In the genomic region with DNA sequence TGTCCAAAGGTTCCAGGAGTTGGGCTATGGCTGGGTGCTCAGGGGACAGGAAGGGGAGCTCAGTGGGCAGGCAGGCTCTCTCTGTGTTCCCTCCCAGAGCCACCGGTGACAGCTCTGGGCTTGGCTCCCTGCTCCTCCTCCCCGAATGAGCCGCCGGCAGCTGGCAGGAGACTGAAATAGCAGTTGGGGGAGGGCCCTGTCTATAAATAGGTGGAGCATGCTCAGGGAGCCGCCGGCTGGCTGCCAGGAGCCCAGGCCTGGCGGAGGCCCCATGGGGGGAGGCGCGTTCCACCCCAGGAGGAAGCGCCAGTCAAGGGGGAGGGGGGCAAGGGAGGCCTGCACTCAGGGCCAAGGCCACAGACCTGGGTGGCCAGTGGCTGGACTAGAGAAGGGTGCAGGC, we compare ENCODE assay signal across 8 mouse cellular contexts. TPM values are rescaled to one million over a fixed set of nuclear protein-coding genes. Genes with fewer than 3 reads are reported as not detected.
DNase-seq lines count a peak whose midpoint lies in the region; ATAC-seq and TF ChIP-seq lines count a peak whose summit lies in the region.

No protein-coding gene starts in this region.

- no peaks in the 10 kb centered on the region for H3K9me3 ChIP-seq in hindbrain, postnatal 0 days (ENCODE audit: low read length)

- ATAC-seq in common myeloid progenitor, adult 5-6 weeks (replicated peaks; ENCODE audit: low read depth, poor library complexity, severe bottlenecking): peak; percentile 85
- ATAC-seq in hindbrain, postnatal 0 days: peak; percentile 84

- TF ChIP-seq CTCF in gastrocnemius, adult 2 months (IDR thresholded peaks at IDR 0.05): no peak
- no peak for TF ChIP-seq CTCF in hindbrain, postnatal 0 days (IDR thresholded peaks at IDR 0.05; ENCODE audit: low read depth)
- TF ChIP-seq CTCF in left cerebral cortex, adult 2 months (IDR thresholded peaks at IDR 0.05): no peak

- peak overlapping the region; percentile 98 for H3K27ac ChIP-seq in gastrocnemius, adult 2 months
- peak overlapping the region; percentile 52; the same call in 1 of the 2 replicates for H3K27ac ChIP-seq in hindbrain, postnatal 0 days
- H3K27ac ChIP-seq in left cerebral cortex, adult 2 months: peak overlapping the region; percentile 92
- H3K27ac ChIP-seq in macrophage: peak overlapping the region; percentile 80

- peak overlapping the region; percentile 80 for H3K4me3 ChIP-seq in gastrocnemius, adult 2 months
- peak overlapping the region; percentile 24 for H3K4me3 ChIP-seq in hindbrain, postnatal 0 days (ENCODE audit: low read length)
- peak overlapping the region; percentile 52 for H3K4me3 ChIP-seq in left cerebral cortex, adult 2 months
- H3K4me3 ChIP-seq in macrophage (ENCODE audit: inconsistent target): peak overlapping the region; percentile 33

- H3K27me3 ChIP-seq in hindbrain, postnatal 0 days (ENCODE audit: insufficient read depth, low read length): no peaks in the 10 kb centered on the region

- 0 out of 2 replicates have a peak, but pooled peaks cover 4% of the 10 kb centered on the region for H3K36me3 ChIP-seq in hindbrain, postnatal 0 days (ENCODE audit: insufficient read depth, low read length)
- H3K36me3 ChIP-seq in macrophage (ENCODE audit: inconsistent target): peaks cover 1% of the 10 kb centered on the region

- H3K9ac ChIP-seq in hindbrain, postnatal 0 days (replicated peaks; ENCODE audit: low read length): peak overlapping the region; percentile 31

- peak; percentile 83 for DNase-seq in ZHBTc4 (ENCODE audit: low read depth, low spot score)
- DNase-seq in gastrocnemius, adult 2 months: peak; percentile 99
- peak; percentile 92 for DNase-seq in hindbrain, postnatal 0 days (ENCODE audit: low spot score)
- DNase-seq in left cerebral cortex, adult 2 months (ENCODE audit: extremely low spot score in 1 of 2, low spot score in 2 of 2): peak; percentile 94
- peak; percentile 84 for DNase-seq in retina, postnatal 7 days (ENCODE audit: low read depth, low spot score)
- DNase-seq in urinary bladder, adult 18-20 months (ENCODE audit: low spot score in 2 of 2): peak; percentile 82 to 92

- intact Hi-C loops in gastrocnemius, adult 2 months (cut with DNase I): no loop called here
- intact Hi-C loops in left cerebral cortex, adult 2 months (cut with DNase I): loop anchor here (1.0 to 2.0 kb wide), 2 partner anchors 11 to 30 kb away; a partner anchor contains a TSS

- H3K4me1 ChIP-seq in hindbrain, postnatal 0 days (ENCODE audit: insufficient read depth, low read length): peaks cover 51% of the 10 kb centered on the region

- under 1% methylated on average over 10 of the region's 10 CpGs for WGBS in hindbrain, postnatal 0 days
- WGBS in macrophage (ENCODE audit: missing documents): 0% methylated on average over 10 of the region's 10 CpGs

- H3K79me2 ChIP-seq in macrophage (ENCODE audit: inconsistent target): peaks cover 92% of the 10 kb centered on the region

- H3K4me2 ChIP-seq in hindbrain, postnatal 0 days (ENCODE audit: low read depth, low read length): peak overlapping the region; percentile 53

RNA-seq across cellular contexts. Expression of a gene that starts 11.2 kb away (rescaled TPM):
- total RNA-seq in common myeloid progenitor, adult 5-6 weeks (2017): 20.7 and 26.0 TPM in 2 replicates
- total RNA-seq in gastrocnemius, adult 2 months (2021): 10 to 100 TPM; 78.3 to 78.7 TPM
- 212 and 350 TPM in 2 replicates for total RNA-seq in hindbrain, postnatal 0 days (2014; rRNA removed)
- polyA plus RNA-seq in hindbrain, postnatal 0 days (2015; fragmentation: Nextera tagmentation; extraction: Ambion mirVana): 61.2 and 61.9 TPM in 2 replicates
- 100 to 1,000 TPM; 286 to 315 TPM for total RNA-seq in left cerebral cortex, adult 2 months (2021)
- 100 to 1,000 TPM in 13 of 26 experiments, 10 to 100 TPM in 13; 10.5 to 341 (median 94.0) TPM for total RNA-seq in macrophage (2018; cell fraction: chromatin; rRNA removed)
- 10 to 100 TPM; 24.5 to 71.8 (median 47.2) TPM for total RNA-seq in macrophage (2018; cell fraction: cytosol; rRNA removed)
- total RNA-seq in macrophage (2018; cell fraction: nucleus; rRNA removed): 100 to 1,000 TPM in 7 of 26 experiments, 10 to 100 TPM in 19; 11.4 to 146 (median 63.2) TPM
- polyA plus RNA-seq in macrophage (2018): 31.9 to 58.0 TPM (median 47.9 TPM) in 3 replicates

RNA-seq across cellular contexts. Expression of a gene that starts 29.4 kb away (rescaled TPM):
- total RNA-seq in common myeloid progenitor, adult 5-6 weeks (2017): 45.2 and 51.6 TPM in 2 replicates
- total RNA-seq in gastrocnemius, adult 2 months (2021): 10 to 100 TPM; 50.3 to 53.0 TPM
- 67.5 and 70.1 TPM in 2 replicates for total RNA-seq in hindbrain, postnatal 0 days (2014; rRNA removed)
- 43.8 and 46.2 TPM in 2 replicates for polyA plus RNA-seq in hindbrain, postnatal 0 days (2015; fragmentation: Nextera tagmentation; extraction: Ambion mirVana)
- total RNA-seq in left cerebral cortex, adult 2 months (2021): 10 to 100 TPM; 62.9 to 69.8 TPM
- total RNA-seq in macrophage (2018; cell fraction: chromatin; rRNA removed): 10 to 100 TPM in 22 of 26 experiments, 1 to 10 TPM in 4; 6.7 to 33.0 (median 16.8) TPM
- total RNA-seq in macrophage (2018; cell fraction: cytosol; rRNA removed): 10 to 100 TPM; 14.9 to 31.6 (median 22.0) TPM
- total RNA-seq in macrophage (2018; cell fraction: nucleus; rRNA removed): 10 to 100 TPM; 11.6 to 41.7 (median 24.0) TPM
- polyA plus RNA-seq in macrophage (2018): 17.7 to 29.9 TPM (median 27.6 TPM) in 3 replicates

RNA-seq across cellular contexts. Expression of a gene that starts 29.9 kb away (rescaled TPM):
- total RNA-seq in common myeloid progenitor, adult 5-6 weeks (2017): 4.8 and 5.3 TPM in 2 replicates
- not detected for total RNA-seq in gastrocnemius, adult 2 months (2021)
- 2.3 and 2.4 TPM in 2 replicates for total RNA-seq in hindbrain, postnatal 0 days (2014; rRNA removed)
- 2.1 and 2.3 TPM in 2 replicates for polyA plus RNA-seq in hindbrain, postnatal 0 days (2015; fragmentation: Nextera tagmentation; extraction: Ambion mirVana)
- 1 to 10 TPM; 1.0 to 2.0 TPM for total RNA-seq in left cerebral cortex, adult 2 months (2021)
- 1 to 10 TPM in 20 of 26 experiments, under 1 TPM in 5, not detected in 1; 0.41 to 8.4 (median 1.8) TPM for total RNA-seq in macrophage (2018; cell fraction: chromatin; rRNA removed)
- total RNA-seq in macrophage (2018; cell fraction: cytosol; rRNA removed): 1 to 10 TPM in 7 of 26 experiments, under 1 TPM in 19; 0.08 to 1.6 (median 0.71) TPM
- total RNA-seq in macrophage (2018; cell fraction: nucleus; rRNA removed): 1 to 10 TPM in 18 of 26 experiments, under 1 TPM in 7, not detected in 1; 0.31 to 9.6 (median 1.6) TPM
- polyA plus RNA-seq in macrophage (2018): 0.22 to 4.2 TPM (median 1.5 TPM) in 3 replicates

RNA-seq across cellular contexts. Expression of a gene that starts 33.7 kb away (rescaled TPM):
- 62.2 and 71.8 TPM in 2 replicates for total RNA-seq in common myeloid progenitor, adult 5-6 weeks (2017)
- total RNA-seq in gastrocnemius, adult 2 months (2021): 100 to 1,000 TPM in 1 of 2 experiments, 10 to 100 TPM in 1; 95.3 to 106 TPM
- total RNA-seq in hindbrain, postnatal 0 days (2014; rRNA removed): 65.7 and 167 TPM in 2 replicates
- 147 and 153 TPM in 2 replicates for polyA plus RNA-seq in hindbrain, postnatal 0 days (2015; fragmentation: Nextera tagmentation; extraction: Ambion mirVana)
- 10 to 100 TPM; 55.2 to 58.9 TPM for total RNA-seq in left cerebral cortex, adult 2 months (2021)
- 10 to 100 TPM in 18 of 26 experiments, 1 to 10 TPM in 8; 3.7 to 22.1 (median 11.9) TPM for total RNA-seq in macrophage (2018; cell fraction: chromatin; rRNA removed)
- total RNA-seq in macrophage (2018; cell fraction: cytosol; rRNA removed): 10 to 100 TPM; 40.2 to 65.6 (median 52.9) TPM
- 10 to 100 TPM; 12.0 to 52.2 (median 25.1) TPM for total RNA-seq in macrophage (2018; cell fraction: nucleus; rRNA removed)
- 28.1 to 59.1 TPM (median 48.0 TPM) in 3 replicates for polyA plus RNA-seq in macrophage (2018)

RNA-seq across cellular contexts. Expression of a gene that starts 49.8 kb away (rescaled TPM):
- total RNA-seq in common myeloid progenitor, adult 5-6 weeks (2017): 0.18 and 1.5 TPM in 2 replicates
- total RNA-seq in gastrocnemius, adult 2 months (2021): 10 to 100 TPM; 78.2 to 80.4 TPM
- total RNA-seq in hindbrain, postnatal 0 days (2014; rRNA removed): 2.2 and 2.6 TPM in 2 replicates
- polyA plus RNA-seq in hindbrain, postnatal 0 days (2015; fragmentation: Nextera tagmentation; extraction: Ambion mirVana): 0.29 and 0.41 TPM in 2 replicates
- total RNA-seq in left cerebral cortex, adult 2 months (2021): 1 to 10 TPM; 1.2 to 1.4 TPM
- total RNA-seq in macrophage (2018; cell fraction: chromatin; rRNA removed): not detected
- under 1 TPM in 2 of 26 experiments, not detected in 24; 0.04 to 0.09 TPM for total RNA-seq in macrophage (2018; cell fraction: cytosol; rRNA removed)
- not detected for total RNA-seq in macrophage (2018; cell fraction: nucleus; rRNA removed)
- not detected in 3 replicates for polyA plus RNA-seq in macrophage (2018)

Comparison
In these comparisons a context has a peak if more than half of its experiments do, and no peak if none do; other contexts are left out.
1. Peak in every context shown above with its lines: DNase-seq, ATAC-seq, H3K4me3 ChIP-seq and H3K27ac ChIP-seq.
2. H3K4me3 ChIP-seq: peak in every context shown above with its lines; median percentile 80 in gastrocnemius, adult 2 months; 52 in left cerebral cortex, adult 2 months; 33 in macrophage; 24 in hindbrain, postnatal 0 days.